Mouse (Mus musculus) ovary, postnatal 14 days (tissue): ENCODE measurements around the gene Pds5b.
"Not testable (repeated sequence)": the region's sequence is repeated elsewhere in the genome, so short reads cannot be mapped to it uniquely, and the experiment has no call there.

Experiments used
- DNase-seq: peaks from one replicate; pipeline ENCODE4 v3.0.0; 2022; ENCODE audit warnings: low spot score

Gene Pds5b

DNA sequence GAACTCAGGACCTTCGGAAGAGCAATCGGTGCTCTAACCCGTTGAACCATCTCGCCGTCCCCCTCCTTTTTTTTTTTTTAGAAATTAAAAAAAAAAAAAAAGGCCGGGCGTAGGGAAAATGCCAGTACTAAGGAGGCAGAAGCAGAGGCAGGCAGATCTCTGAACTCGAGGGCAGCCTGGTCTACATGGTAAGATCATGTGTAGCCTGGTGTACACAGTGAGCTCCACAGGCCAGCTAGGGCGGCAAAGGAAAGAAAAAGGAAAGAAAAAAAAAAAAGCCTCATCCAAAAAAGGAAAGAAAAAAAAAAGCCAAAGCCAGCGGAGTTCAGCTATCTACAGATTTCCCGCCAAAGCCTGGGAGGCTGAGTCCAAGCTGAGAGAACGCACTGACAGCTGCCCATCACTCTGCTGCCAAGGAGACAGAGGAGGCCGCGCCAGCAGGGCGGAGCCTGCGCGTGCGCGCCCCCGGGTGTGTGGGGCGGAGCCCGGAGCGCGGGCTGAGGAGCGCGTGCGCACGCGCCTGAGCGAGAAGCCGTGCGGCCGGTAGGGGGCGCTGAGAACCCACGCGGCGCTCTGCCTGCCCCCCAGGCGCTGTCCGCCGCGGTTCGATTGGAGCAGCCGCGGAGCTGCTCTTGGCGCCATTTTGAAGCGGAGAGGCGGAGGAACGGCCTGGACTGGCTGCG is at the start of gene Pds5b:
Gene Pds5b, plus strand, starts transcription at position 587 of the 683 bp plus-strand sequence.
- DNase-seq: peak; percentile 91

DNA sequence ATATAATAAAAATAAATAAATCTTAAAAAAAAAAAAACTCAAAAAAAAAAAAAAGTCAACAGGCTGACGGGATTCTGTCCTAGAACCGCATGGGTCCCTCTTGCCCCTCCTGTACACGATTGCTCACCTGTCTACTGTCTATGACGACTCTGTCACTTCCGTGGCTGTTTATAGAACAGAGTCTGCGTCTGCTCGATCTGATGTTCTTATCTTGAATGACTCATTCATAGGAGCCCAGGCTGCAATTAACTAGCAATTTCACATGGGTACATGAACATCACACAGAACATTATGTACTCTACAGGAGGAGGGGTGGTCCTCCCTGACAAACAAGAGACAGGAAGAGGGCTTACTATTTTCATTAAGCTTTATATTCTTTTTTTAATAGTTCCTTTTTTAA is 48.0 kb upstream of the Pds5b start:
- no peak for DNase-seq

DNA sequence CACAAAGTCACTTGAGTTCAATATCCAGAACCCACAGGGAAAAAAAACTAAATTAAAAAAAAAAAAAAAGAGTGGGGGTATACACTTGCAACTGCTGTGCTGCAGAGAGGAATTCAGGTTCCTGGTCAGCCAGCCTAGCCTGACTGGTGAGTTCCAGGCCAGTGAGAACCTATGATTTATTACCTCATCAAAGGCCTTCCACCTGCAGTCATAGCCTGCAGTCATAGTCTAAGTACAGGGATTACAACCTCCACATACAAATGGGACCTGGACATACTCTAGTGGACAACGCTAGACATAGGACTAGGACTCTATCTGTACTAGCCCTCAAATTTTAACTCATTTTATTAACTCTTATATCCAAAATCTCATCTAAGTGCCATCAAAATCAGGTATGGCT is 44.3 kb upstream of the Pds5b start:
- DNase-seq: no peak

DNA sequence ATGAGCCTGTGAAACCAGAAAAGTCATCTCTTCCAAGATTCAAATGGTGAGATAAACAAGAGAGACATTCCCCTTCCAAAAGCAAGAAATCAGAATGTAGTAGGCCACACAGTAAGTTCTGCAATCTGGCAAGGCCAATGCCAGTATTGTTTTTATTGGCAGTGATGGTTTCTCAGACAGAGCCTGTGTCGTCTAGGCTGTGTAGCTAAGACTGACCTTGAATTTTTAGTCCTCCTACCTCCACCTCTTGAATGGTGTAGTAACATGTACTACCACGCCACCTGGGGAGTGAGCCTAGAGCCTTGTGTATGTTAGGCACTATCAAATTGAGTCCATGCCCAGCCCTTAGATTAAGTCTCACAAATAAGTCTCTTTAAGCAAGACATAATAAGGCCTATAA is 43.8 kb upstream of the Pds5b start:
- DNase-seq: no peak

DNA sequence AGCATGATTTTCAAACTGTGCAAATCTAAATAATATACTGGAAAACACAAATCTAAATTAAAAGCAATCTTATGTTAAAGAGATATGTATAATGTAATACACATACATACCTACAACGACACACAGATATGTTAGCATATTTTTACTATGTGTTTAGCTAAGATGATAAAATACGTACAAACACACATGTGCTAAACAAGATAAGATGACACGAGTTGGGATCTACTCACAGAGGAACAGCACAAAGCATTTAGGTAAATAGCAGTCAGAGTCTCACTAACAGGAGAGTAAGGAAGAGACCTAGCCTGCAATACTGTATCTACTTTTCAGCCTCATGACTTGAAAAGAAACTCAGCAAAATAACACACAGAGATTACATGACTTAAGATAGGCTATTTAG is 32.1 kb upstream of the Pds5b start:
- no peak for DNase-seq

DNA sequence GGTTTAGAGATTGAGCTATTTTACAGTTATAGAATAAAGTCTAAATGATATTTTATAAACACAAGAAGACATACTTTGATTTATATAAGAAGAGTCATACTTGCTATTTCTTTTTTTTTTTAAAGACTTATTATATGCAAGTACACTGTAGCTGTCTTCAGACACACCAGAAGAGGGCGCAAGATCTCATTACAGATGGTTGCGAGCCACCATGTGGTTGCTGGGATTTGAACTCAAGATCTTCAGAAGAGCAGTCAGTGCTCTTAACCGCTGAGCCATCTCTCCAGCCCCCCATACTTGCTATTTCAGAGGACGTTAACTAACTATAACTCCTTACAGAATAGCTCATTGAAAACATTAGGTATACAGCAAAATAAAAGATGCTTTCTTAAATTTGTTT is 30.1 kb upstream of the Pds5b start:
- not testable (repeated sequence) for DNase-seq

DNA sequence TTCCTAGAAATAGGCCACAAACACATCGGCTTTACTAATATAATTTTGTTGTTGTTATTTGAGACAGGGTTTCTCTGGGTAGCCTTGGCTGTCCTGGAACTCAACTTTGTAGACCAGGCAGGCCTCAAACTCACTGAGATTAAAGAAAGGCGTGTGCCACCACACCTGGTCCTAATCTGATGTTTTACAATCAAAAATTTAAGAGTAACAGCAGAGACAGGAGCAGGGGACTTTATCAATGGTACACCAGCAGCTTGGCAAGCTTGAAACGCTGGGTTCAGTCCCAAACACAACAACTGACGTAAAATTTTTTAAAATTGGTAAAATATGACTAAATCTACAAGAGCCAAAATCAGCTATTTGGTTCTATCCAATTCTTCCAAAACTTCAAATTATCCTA is 28.6 kb upstream of the Pds5b start:
- DNase-seq: no peak

DNA sequence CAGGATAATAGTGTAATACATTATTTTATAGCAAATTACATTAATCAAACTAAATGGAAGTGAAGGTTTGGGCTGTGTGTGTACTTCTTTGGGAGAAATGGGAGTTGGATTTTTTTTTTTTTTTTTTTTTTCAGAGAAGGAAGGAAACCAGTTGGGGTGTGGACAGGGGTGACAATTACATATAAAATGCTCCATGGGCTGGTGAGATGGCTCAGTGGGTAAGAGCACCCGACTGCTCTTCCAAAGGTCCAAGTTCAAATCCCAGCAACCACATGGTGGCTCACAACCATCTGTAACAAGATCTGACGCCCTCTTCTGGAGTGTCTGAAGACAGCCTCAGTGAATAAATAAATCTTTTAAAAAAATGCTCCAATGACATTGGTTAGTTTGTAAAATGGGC is 21.0 kb upstream of the Pds5b start:
- DNase-seq: no peak

DNA sequence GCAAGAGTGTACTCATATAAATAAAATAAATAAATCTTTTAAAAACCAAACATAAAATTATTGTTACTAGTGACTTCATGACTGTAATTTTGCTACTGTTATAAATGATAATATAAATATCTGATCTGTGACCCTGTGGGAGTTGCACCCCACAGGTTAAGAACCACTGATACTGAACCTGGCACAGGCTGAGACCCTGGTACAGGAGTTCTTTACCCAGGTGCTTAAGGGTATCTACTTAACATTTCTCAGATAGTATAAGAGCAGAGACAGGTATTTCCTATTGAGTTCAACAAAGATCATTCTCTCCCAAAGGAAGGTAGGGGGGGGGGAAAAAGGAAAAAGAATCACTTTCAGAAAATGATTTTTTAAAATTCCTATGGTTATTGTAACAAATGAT is 19.0 kb upstream of the Pds5b start:
- no peak for DNase-seq

DNA sequence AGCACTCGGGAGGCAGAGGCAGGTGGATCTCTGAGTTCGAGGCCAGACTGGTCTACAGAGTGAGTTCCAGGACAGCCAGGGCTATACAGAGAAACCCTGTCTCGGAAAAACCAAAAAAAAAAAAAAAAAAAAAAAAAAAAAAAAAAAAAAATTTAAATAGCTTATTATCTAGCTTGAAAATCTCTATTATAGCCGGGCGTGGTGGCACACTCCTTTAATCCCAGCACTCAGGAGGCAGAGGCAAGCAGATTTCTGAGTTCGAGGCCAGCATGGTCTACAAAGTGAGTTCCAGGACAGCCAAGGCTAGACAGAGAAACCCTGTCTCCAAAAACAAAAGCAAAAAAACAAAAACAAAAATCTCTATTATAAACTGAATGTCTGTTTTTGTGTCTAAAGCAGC is 14.1 kb upstream of the Pds5b start:
- not testable (repeated sequence) for DNase-seq

DNA sequence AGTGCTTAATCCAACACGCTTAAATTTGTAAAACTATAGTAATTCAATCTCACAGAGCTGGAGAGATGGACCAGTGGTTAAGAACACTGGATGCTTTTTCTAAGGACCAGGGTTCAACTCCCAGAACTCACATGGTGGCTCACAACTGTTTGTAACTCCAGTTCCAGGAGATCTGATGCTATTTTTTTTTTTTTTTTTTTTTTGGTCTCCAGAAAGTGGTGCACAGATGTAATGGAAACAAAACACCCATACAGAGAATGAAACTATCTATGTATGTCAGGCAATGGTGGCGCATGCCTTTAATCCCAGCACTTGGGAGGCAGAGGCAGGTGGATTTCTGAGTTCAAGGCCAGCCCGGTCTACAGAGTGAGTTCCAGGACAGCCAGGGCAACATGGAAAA is 13.2 kb upstream of the Pds5b start:
- not testable (repeated sequence) for DNase-seq

DNA sequence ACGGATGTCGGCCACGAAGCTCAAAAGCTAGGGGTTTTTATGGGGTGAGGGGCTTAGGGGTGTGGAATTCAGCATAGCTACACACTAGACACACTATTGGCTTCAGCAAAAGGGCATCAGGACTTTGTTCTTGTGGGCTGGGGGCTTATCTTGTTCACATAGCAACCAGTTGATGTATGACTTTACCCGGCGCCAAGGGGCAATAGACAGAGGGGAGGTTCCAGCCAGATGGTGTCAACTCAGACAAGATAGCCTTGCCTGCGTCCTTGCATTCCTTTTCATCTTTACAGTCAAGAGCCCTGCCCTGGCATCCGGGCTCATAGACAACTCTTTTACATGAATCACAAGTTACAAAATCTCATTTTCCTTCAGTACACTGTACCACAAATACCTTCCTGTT is 9.6 kb upstream of the Pds5b start:
- not testable (repeated sequence) for DNase-seq

DNA sequence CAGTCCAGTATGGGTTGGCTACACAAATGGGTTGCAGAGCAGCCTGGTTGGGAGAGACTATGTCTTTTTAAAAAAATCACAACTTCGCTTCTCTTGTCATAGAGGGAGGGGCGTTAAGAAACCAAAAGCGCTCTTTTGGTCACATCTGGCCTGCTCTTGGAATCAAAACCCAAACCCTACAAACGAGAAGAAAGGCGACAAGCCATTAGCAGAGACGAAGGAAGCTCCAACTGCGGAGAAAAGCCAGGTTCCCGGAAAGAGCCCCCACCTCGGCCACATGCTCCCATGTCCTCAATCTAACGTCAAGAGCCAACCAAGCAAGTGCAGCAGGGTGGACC is 8.8 kb upstream of the Pds5b start:
- no peak for DNase-seq

DNA sequence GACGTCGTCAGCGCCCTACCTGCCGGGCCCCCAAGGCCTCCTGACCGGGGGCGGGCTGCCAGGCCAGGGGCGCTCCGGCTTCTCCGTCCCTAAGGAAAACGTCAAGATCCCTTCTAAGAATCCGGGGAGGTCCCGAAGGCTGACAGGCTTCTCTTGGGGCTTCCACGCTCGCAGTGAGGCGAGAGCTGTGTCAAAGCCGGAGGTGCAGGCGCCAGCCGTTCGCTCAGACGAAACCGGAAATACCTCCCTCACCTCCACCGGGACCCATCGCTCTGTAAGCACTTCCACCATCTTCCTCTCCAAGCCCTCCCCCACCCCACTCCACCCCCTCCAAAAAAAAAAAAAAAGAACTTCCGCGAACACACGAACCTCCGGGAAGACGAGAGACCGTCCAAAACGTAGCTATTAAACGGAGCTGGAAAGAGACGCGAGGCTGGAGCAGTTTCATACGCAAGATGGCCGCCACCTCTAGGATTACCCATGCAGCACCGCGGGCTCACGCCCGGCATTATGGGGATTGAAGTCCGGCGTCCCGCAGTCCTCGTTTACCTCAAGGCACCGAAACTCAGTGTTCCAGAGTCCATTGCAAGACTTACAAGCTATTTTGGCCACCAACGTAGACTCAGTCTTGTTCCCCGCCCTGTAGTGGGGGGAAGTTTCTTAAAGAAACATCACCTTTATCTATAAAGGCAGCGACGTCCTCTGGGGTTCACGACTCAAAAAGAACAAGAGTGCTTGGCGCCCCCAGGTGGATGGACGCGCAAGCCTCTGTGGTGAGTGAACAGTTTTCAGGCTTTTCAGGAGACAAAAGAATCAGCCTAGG is 8.2 kb upstream of the Pds5b start:
- DNase-seq: peak; percentile 87

DNA sequence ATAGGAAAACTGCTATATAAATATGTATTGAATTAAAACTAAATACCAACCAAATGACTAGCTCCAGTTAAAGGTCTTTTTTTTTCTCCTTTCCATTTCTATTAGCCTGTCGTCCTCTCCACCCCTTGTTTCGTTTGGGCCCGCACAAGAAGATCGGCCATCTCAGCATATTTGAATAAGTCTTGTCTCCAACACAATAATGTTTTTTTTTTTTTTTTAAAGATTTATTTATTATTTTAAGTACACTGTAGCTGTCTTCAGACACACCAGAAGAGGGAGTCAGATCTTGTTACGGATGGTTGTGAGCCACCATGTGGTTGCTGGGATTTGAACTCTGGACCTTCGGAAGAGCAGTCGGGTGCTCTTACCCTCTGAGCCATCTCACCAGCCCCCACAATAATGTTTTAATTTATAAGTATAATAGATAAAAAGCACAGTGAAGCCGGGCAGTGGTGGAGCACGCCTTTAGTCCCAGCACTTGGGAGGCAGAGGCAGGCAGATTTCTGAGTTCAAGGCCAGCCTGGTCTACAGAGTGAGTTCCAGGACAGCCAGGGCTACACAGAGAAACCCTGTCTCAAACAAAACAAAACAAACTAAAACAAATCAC is 7.3 kb upstream of the Pds5b start, which contains the start of gene N4bp2l2:
Gene N4bp2l2, minus strand, starts transcription at position 51 of the 607 bp plus-strand sequence.
- not testable (repeated sequence) for DNase-seq

DNA sequence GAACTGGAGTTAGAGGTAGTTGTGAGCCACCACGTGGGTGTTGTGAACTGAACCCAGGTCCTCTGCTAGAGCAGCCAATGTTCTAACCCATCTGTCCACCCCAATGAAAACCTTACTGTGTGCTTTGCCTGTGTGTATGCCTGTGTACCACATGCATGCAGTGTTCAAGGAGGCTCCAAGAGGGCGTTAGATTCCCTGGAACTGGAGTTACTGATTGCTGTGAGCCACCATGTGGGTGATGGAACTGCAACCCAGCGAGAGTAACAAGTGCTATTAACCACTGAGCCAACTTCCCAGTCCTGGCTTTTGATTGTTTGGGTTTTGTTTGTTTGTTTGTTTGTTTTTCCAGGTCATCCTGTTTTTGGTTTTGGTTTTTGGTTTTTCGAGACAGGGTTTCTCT is 4.8 kb upstream of the Pds5b start:
- DNase-seq: no peak

DNA sequence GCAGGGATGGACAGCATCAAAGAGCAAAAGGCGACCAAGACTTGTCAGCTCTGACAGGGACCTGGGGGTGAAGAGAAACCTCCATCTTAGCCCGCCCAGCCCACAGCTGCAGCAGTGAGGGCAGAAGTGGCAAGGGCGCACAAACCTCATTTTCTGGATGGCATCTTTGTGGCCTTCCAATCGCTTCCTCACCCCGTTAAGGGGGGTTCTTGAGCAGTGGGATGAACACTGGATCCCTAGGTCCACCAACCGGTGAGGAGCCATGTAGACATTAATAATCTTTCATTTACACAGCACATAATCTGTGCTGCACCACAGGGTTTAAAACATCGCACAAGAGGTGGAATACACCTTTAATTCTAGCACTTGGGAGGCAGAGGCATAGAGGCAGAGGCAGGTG is 1.2 kb upstream of the Pds5b start:
- DNase-seq: no peak

DNA sequence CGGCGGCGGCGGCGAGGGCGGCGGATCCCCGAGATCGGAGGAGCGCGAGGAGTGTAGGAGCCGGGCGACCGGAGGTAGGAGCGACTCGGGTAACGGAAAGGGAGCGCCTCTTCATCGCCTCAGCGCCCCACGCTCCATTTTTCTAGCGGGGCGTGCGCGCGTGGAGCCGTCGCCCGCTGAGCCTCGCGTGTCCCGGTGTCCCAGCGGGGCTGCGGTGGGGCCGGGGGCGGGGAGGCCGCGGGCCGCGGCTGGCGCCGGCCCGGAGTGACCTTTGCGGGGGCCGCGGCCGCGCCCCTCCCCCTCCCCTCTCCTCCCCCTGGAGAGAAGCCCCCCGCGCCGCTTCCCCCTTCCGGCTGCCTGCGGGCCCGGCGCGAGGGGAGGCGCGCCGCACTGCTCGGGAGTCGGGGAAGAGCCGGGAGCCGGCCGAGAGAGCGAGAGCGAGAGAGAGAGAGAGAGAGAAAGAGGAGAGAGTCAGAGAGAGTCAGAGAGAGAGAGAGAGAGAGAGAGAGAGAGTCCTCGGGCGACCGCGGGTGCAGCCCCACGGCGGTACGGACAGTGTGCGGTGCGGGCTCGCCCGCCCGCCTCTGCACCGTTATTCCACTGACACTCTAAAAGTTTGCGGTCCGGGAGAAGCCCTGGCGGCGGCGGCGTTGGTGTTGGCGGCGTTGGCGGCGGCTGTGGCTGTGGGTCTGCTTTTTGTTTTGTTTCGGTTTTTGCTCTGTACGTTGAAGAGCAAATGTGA is 512 bp downstream of the Pds5b start:
- no peak for DNase-seq

DNA sequence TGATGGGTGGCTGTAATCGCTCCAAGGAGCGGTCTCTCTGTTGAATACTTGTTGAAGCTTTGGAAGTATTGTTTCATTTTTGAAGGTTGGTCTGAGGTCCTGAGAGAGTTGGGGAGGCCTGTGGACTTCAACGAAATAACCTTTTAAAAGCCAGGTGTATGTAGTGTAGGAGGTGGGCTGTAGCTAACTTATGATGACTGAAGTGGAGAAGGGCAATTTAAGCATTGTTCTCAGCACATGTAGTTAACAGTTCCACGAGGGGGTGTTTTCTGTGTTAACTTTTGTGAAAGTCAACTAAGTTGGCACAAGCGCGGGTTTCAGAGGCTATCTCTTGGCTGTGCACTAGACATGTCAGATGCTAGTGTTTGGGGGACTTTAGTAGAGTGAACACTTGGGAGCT is 1.3 kb downstream of the Pds5b start:
- DNase-seq: no peak

DNA sequence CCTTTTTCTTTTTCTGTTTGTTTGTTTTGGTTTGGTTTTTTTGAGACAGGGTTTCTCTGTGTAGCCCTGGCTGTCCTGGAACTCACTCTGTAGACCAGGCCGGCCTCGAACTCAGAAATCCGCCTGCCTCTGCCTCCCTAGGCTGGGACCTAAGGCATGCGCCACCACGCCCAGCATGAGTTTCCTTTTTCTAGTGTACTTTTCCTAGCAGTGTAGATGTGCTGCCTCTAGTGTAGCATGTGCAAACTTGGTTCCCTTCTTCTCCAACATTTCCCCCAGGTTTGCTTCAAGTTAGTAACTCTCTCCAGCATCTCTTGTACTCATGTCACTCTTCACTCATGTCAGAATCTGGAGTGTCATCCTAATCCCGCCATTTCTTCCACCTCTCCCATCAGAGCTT is 9.3 kb downstream of the Pds5b start:
- not testable (repeated sequence) for DNase-seq

DNA sequence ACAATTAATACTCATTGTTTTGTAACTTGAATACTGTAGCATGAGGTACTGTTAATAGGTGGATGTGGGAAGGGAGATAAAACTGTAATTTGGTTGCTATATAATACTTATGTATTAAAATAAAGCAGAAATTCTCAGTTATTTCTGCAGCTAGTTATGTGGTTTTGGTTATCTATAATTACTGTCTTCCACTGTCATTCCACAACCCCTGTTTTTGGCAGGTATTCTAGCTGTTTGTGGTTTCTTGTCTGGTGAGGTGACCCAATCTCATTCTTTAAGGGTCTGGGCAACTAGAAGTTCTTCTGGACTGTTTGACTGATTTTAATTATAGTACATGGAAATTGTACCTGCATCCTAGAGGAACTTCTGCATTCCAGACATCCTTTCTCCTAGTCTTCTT is 17.1 kb downstream of the Pds5b start:
- no peak for DNase-seq

DNA sequence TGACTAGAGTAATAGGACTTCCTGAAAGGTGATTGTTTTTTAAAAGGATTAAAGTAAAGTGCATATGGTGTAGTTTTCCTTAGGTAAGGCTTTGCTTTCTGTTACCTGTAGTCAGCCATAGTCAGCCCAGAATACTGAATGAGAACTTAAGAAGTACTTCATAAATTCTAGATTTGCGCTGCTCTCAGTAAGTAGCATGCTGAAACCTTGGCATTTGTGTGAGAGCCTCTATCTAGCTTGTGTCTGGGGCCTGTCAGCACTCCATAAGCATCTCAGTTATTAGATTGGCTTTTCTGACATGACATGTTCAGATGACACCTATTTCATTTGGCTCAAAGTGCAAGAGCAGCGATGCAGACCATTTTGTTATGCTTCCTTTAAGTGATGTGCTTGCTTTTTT is 19.7 kb downstream of the Pds5b start:
- DNase-seq: no peak

DNA sequence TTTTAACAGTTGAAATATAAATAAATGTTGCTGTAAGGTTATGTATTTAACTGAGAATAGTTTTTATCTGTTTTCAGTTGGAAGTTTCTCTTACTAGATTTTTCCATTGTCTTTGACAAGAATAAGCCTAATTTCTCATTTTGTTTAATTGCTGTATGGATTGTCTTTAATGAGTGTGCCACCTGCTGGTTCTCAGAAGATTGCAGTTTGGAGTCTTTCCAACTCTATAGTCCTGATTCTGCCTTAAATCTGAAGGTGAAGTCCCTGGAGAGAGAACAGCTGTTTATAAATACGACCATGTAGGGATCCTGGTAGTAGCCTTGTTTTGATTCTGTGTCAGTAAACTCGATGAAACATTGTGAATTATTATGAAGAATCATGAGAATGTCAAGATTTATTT is 29.2 kb downstream of the Pds5b start:
- DNase-seq: peak; percentile 13
